Mouse (Mus musculus) adrenal gland, postnatal 14 days (tissue): ENCODE measurements at regions not wholly inside any gene's neighbourhood (a gene's known extent, or its start where the extent isn't known, plus 50 kb on each side); places are given as distances from the start of the nearest gene placed in this dataset.
A peak's percentile ranks its signal among the peaks of the same experiment; 100 is the strongest.

Source experiments
- DNase-seq: peaks from one replicate; pipeline ENCODE4 v3.0.0; 2021; ENCODE audit warnings: mixed read lengths

DNA sequence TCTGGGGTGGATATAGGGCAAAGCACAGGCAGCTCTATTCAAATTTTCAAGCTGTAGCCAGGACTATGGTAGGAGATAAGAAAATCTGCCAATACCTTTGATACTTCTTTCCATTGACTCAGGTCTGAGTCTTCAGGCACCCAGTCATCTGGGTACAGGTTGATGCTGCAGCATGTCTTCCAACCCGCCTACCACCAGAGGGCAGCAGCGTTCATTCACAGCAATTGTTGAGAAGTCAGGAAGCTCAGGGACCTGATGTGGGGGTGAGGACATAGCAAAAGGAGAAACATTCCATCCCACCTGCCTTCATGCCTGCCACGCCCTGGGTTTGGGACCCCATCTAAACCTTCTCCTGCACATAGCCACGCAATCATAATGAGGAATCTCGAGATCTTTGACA is 118.2 kb upstream of the Gm21876 start:
- DNase-seq = peak; percentile 26

DNA sequence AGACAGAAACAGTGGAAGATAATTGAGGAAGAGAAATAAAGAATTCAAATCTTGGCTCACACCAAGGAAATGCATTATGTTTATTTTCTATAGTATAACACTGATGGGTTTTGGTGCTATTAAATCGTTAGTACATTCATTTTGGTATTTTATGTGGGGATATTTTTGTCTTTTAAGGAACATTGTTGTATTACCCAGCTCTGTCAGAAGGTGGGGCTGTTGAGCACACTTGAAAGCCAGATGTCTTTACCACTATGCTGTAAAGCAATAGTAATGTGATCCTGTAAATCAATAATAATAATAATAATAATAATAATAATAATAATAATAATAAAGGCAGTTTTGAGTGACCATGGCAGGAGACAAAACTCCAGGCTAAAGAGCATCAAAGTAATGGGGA is 120.0 kb upstream of the Gm21876 start:
- DNase-seq = no peak

DNA sequence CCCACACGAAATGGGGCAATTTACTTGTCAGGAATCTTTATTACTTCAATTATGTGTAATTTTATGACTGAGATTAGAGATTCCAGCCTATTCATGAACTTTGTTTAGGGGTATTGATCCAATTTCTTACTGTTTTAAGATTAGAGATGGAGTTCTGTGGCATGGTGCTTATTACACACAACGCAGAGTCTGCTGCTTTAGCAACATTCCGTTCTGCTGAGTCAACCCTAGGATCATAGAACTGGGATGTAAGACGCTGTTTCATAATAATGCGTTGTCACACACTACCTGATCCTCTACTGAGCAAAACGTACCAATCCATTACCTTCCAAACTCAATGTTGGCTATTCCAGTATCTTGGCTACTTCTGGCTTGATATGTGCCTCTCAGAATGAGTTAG is 121.9 kb upstream of the Gm21876 start:
- no peak for DNase-seq

DNA sequence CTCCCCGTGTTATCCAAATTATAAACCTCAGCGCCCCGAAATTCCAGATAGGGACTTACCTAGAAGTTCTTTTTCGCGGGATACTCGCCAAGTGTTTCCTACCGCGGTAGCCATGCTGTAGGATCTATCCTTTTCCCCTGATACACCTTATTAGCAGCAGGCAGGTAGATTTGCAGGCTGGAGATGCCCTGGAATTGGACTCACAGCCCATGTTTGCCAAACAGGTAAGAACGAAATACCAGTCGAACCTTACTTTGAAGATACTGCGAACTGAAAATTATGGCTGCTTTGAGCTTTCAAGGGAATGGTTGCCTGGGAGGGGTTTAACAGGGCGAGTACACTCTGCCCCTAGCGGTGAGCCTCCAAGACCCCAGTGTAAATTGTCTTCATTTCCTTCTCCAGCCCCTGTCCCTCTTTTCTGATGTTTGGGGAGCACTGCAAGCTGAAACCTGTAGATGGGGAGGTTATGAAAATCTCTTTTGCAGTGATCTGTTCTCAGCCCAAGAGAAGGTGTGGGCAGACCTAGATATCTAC is 149.8 kb upstream of the Agtr2 start:
- DNase-seq = no peak

DNA sequence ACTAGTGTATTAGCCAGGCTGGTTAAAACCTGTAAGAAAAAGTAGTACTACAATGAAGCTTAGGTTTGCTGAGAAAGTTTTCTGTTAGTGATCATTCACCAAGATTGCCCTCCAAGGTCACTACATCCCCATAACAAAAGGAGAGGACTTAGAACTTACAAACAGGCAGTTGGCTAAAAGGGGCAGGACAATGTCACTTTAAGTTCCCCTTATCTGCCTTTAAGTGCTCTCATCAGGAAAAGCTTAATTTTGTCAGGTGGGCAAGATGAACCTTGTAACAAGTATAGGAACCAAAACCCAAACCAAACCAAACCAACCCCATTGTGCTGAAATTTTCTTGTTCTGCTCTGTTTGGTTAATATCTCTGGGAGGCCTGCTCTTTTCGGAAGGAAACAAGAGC is 139.9 kb upstream of the Agtr2 start:
- DNase-seq = no peak

DNA sequence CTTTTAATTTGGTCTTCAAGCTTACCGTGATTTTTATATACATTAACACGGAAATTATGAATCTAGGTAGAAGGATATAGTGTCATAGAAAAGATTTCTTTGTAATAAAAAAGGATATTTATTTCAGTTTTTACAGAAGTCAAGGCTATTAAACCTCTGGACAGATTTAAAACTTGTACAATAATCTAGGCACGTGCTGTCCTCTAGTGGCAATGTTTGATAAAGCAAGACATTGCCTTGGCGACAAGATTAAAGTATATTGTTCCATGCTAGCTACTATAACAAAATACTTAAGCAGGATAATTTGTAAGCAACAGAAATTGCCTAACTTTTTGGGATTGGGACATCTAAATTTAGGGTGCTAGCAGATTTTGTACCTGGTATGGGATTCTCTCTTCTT is 133.8 kb upstream of the Agtr2 start:
- peak; percentile 20 for DNase-seq

DNA sequence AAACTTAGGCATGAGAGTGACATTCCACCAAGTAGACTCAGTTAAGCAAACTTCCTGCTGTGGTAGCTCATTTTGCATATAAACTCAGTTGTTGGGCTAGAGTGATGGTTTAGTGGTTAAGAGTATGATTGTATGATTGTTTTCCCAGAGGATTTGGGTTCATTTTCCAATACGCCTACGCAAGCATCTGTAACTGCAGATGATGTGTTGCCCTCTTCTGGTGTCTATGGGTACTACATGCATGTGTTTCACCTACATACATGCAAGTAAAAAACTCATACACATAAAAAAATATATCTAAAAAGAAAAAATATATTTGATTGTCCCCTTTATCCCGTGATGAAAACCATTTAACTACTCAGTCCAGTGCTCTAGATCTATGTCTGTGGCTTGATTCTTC is 132.0 kb upstream of the Agtr2 start:
- peak; percentile 6 for DNase-seq

DNA sequence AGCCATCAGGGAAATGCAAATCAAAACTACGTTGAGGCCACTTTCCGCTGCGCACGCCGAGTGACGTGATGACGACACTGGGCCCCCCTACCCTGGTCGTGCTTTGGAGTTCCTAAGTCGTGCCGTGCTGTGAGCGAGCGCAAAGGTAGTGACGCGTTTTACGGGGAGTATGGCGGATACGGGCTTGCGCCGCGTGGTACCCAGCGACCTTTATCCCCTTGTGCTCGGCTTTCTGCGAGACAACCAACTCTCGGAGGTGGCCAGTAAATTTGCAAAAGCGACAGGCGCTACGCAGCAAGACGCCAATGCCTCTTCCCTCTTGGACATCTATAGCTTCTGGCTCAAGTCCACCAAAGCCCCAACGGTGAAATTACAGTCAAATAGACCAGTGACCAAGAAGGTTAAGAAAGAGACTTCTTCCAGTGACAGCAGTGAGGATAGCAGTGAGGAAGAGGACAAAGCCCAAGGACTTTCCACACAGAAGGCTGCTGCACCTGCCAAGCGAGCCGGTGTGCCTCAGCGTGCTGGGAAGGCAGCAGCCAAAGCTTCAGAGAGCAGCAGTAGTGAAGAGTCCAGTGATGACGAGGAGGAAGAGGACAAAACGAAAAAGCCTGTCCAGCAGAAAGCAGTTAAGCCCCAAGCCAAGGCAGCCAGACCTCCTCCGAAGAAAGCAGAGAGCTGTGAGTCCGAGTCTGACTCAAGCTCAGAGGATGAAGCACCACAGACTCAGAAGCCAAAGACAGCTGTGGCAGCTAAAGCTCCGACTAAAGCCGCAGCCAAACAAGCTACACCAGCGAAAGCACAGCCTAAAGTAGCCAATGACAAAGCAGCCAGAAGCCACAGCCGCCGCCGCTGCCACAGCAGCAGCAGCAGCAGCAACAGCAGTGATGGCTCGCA is 123.3 kb upstream of the Agtr2 start:
- DNase-seq = peak; percentile 44

DNA sequence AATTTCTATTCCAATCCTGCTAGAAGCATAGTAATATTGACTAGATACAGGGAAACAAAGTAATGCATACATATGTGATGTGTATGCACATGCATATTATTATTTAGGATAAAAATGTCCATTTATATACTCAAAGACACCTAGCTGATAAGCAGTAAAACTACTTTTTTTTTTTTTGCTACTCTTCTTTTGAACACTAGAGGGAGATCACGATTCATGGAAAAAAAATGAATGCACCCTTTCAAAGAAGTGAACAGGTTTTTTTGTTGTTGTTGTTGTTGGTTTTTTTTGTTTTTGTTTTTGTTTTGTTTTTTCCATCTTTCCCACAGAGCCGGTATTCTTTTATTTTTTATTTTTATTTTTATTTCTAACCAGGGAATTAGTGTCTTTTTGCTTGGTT is 99.1 kb upstream of the Agtr2 start:
- no peak for DNase-seq

DNA sequence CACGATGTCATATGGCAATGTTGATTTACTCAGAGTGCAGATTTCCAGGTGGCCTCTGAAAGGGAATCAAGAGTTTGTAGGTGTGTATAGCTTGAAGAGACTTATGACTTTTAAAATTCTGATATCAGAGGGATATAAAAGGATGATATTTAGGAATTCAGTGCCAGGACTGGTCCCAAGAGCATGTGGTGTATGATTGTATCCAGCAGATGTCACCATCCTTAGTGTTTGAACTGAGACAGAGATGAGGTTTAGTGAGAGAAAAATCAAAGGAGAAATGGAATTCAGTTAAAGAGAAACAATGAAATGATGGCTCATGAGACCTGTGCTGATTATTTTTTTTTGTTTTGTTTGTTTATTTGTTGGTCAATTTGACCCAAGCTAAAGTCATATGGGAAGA is 94.4 kb upstream of the Agtr2 start:
- no peak for DNase-seq

DNA sequence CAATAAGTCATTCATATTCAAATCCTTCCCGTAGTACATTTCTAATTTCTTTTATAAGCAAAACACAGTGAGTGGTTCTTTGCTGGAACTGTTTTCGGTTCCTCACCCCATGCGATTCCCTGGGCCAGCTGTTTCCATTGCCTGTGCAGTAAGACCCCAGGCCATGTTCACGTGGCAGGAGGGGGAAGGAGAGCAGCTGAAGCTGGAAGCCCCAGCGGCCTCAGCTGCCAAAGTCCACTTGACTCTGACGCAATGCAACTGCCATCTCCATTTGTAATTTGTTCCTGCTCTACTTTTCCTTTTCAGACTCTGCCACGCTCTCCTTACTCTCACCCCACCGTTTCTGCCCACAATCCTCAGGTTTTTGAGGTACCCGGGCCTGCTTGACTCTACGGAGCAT is 91.1 kb upstream of the Agtr2 start:
- peak; percentile 3 for DNase-seq

DNA sequence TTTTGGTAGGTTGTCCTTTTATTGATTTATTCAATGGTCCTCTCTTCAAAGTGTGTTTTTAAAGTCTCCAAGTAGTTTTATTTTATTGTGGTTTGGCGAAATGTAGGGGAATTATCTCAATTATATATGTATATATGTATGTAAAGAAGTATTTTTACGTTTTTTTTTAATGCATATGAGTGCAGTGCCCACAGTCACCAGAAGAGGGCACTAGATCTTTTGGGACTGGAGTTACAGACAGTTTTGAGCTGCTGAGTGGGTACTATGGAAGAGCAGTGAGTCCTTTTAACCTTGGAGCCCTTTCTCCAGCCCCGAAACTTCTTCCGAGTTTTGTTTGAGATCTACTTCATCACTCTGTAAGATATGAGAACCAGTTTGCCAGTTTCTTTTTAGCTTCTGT is 59.5 kb upstream of the Agtr2 start:
- DNase-seq = no peak

DNA sequence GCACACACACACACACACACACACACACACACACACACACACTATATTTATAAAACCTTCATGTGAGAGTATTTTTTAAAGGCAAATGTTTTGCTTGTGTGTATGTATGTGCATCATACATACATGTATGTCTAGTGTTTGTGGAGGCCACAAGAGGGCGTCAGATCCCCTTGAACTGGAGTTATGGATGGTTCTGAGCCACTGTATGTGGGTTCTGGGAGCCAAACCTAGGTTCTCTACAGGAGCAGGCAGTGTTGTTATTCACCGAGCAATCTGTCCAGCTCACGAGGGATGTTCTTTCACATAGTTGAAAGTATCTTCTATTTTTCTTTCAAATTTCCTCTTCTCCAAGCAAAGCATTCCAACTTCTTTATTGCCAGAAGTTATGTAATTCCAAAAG is 56.3 kb upstream of the Agtr2 start:
- no peak for DNase-seq

DNA sequence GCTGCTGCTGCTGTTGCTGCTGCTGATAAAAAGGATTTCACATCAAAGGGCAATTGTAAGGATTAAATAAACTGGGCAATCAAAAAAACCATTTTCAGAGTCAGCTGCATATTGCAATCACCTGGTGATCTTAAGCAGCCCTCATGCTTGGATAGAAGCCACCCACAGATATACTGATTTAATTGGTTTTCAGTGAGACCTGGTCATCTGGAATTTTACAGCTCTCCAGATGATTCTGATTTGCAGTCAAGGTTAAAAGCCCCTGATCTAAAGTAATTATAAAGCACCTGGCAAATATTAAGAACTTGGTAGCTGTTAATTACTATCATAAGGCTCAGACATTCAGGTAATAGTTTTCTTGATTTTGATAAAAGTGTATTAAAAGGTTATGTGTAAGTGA is 50.8 kb upstream of the Agtr2 start:
- DNase-seq = no peak
